Mouse (Mus musculus) CH12.LX (cell line): ENCODE measurements around the gene Sema4a. TPM values are rescaled to one million over a fixed set of nuclear protein-coding genes. Genes with fewer than 3 reads are reported as not detected.

Experiments used
- DNase-seq: peaks from one replicate; pipeline ENCODE4 v3.0.0-alpha.2; 2013; ENCODE audit errors: extremely low read depth
- H3K27ac ChIP-seq: 2 replicates; pipeline ENCODE4 v1.5.1; 2012; ENCODE audit warnings: low read depth, mild to moderate bottlenecking, control low read depth, moderate library complexity; ENCODE audit not compliant: insufficient read depth
- H3K27me3 ChIP-seq: replicated peaks from 2 replicates; pipeline ENCODE3; 2012; ENCODE audit warnings: inconsistent platforms
- H3K36me3 ChIP-seq, 2 experiments: replicated peaks in 1 of 2; 2 replicates each; pipeline versions ENCODE3 to v1.6.1; 2012; ENCODE audit warnings: inconsistent platforms in 1 of 2, low read length in 1 of 2, mild to moderate bottlenecking in 1 of 2, mixed read lengths in 1 of 2, moderate library complexity in 1 of 2; ENCODE audit not compliant: control insufficient read depth in 1 of 2, insufficient read depth in 1 of 2
- H3K4me1 ChIP-seq, 2 experiments: 2 replicates each; pipeline ENCODE4 v1.6.1; 2012; ENCODE audit warnings: inconsistent platforms in 1 of 2, moderate library complexity in 1 of 2; ENCODE audit not compliant: insufficient read depth in 2 of 2, control insufficient read depth in 1 of 2
- H3K4me2 ChIP-seq: 2 replicates; pipeline ENCODE4 v1.6.1; 2012; ENCODE audit warnings: low read depth, mild to moderate bottlenecking, control low read depth; ENCODE audit not compliant: poor library complexity, insufficient read depth, severe bottlenecking
- H3K4me3 ChIP-seq, 3 experiments: fragments of 150-350 bp in 1 of 3; sonication (generic) in 1 of 3; replicated peaks in 1 of 3; 2 replicates each; pipeline versions ENCODE3 to v1.5.1; 2011 to 2012; ENCODE audit warnings: low read depth in 2 of 3, low read length in 2 of 3, mild to moderate bottlenecking in 2 of 3, moderate library complexity in 2 of 3, control low read depth in 1 of 3, improper control_type of control experiment in 1 of 3, inconsistent platforms in 1 of 3, mixed read lengths in 1 of 3; ENCODE audit not compliant: poor library complexity in 1 of 3
- H3K79me2 ChIP-seq: replicated peaks from 2 replicates; pipeline ENCODE4 v1.6.1; 2012; ENCODE audit warnings: mild to moderate bottlenecking, moderate library complexity; ENCODE audit not compliant: control insufficient read depth, poor library complexity, insufficient read depth, severe bottlenecking; ENCODE audit errors: extremely low read depth
- H3K9ac ChIP-seq: 2 replicates; pipeline ENCODE4 v1.6.1; 2012; ENCODE audit warnings: low read depth, mild to moderate bottlenecking, control low read depth, moderate library complexity; ENCODE audit not compliant: insufficient read depth
- H3K9me3 ChIP-seq: replicated peaks from 2 replicates; pipeline ENCODE3; 2012; ENCODE audit warnings: low read length, inconsistent platforms, mixed read lengths
- BHLHE40 ChIP-seq: IDR thresholded peaks from 2 replicates; pipeline ENCODE4 v1.6.1; 2011; ENCODE audit warnings: mild to moderate bottlenecking, low read depth, low read length, improper control_type of control experiment
- CHD1 ChIP-seq: IDR thresholded peaks from 2 replicates; pipeline ENCODE4 v1.6.1; 2012; ENCODE audit warnings: low read depth, low read length, improper control_type of control experiment, inconsistent platforms
- CHD2 ChIP-seq: IDR thresholded peaks from 2 replicates; pipeline ENCODE4 v1.6.1; 2011; ENCODE audit warnings: low read length, improper control_type of control experiment
- CTCF ChIP-seq, 2 experiments: IDR thresholded peaks in 1 of 2; conservative IDR thresholded peaks in 1 of 2; 2 replicates each; pipeline ENCODE4 v1.5.1; 2011 to 2012; ENCODE audit warnings: low read depth in 2 of 2, low read length in 2 of 2, improper control_type of control experiment in 1 of 2, inconsistent platforms in 1 of 2, mild to moderate bottlenecking in 1 of 2, moderate library complexity in 1 of 2
- ETS1 ChIP-seq: conservative IDR thresholded peaks from 2 replicates; pipeline ENCODE4 v1.6.1; 2012; ENCODE audit warnings: low read depth, mild to moderate bottlenecking, inconsistent platforms, low read length, improper control_type of control experiment, moderate library complexity
- GABPA ChIP-seq: IDR thresholded peaks from 2 replicates; pipeline ENCODE4 v1.6.1; 2012; ENCODE audit warnings: low read depth, low read length, improper control_type of control experiment, inconsistent platforms; ENCODE audit not compliant: insufficient replicate concordance
- HCFC1 ChIP-seq: IDR thresholded peaks from 2 replicates; pipeline ENCODE4 v1.6.1; 2012; ENCODE audit warnings: low read depth, mild to moderate bottlenecking, inconsistent platforms, low read length, improper control_type of control experiment
- JUN ChIP-seq: IDR thresholded peaks from 2 replicates; pipeline ENCODE4 v1.6.1; 2011; ENCODE audit warnings: low read depth, mild to moderate bottlenecking, low read length, improper control_type of control experiment, moderate library complexity; ENCODE audit not compliant: insufficient read depth
- JUND ChIP-seq: conservative IDR thresholded peaks from 2 replicates; pipeline ENCODE4 v1.6.1; 2011; ENCODE audit warnings: low read depth, low read length, improper control_type of control experiment
- KAT2A ChIP-seq: IDR thresholded peaks from 2 replicates; pipeline ENCODE4 v1.6.1; 2012; ENCODE audit warnings: low read length, improper control_type of control experiment, inconsistent platforms; ENCODE audit not compliant: insufficient replicate concordance
- MAX ChIP-seq: IDR thresholded peaks from 2 replicates; pipeline ENCODE4 v1.6.1; 2011; ENCODE audit warnings: low read length, improper control_type of control experiment
- MEF2A ChIP-seq: IDR thresholded peaks from 2 replicates; pipeline ENCODE4 v1.6.1; 2014; ENCODE audit warnings: low read depth, mild to moderate bottlenecking, inconsistent platforms, low read length, improper control_type of control experiment, borderline replicate concordance
- NRF1 ChIP-seq: IDR thresholded peaks from 2 replicates; pipeline ENCODE4 v1.6.1; 2014; ENCODE audit warnings: low read depth, mild to moderate bottlenecking, inconsistent platforms, low read length, improper control_type of control experiment, moderate library complexity
- PAX5 ChIP-seq: IDR thresholded peaks from 2 replicates; pipeline ENCODE4 v1.6.1; 2012; ENCODE audit warnings: low read length, inconsistent platforms, mixed read lengths
- RAD21 ChIP-seq: IDR thresholded peaks from 2 replicates; pipeline ENCODE4 v1.6.1; 2011; ENCODE audit warnings: low read depth, mild to moderate bottlenecking, low read length, improper control_type of control experiment, moderate library complexity
- RCOR1 ChIP-seq: conservative IDR thresholded peaks from 2 replicates; pipeline ENCODE4 v1.6.1; 2012; ENCODE audit warnings: low read depth, mild to moderate bottlenecking, inconsistent platforms, low read length, improper control_type of control experiment
- SIN3A ChIP-seq: IDR thresholded peaks from 2 replicates; pipeline ENCODE4 v1.6.1; 2012; ENCODE audit warnings: low read length, improper control_type of control experiment, inconsistent platforms
- SMC3 ChIP-seq: IDR thresholded peaks from 2 replicates; pipeline ENCODE4 v1.6.1; 2011; ENCODE audit warnings: low read depth, low read length, improper control_type of control experiment
- TBP ChIP-seq: conservative IDR thresholded peaks from 2 replicates; pipeline ENCODE4 v1.6.1; 2011; ENCODE audit warnings: low read depth, low read length, improper control_type of control experiment
- UBTF ChIP-seq: IDR thresholded peaks from 2 replicates; pipeline ENCODE4 v1.6.1; 2012; ENCODE audit warnings: low read depth, mild to moderate bottlenecking, inconsistent platforms, low read length, improper control_type of control experiment, moderate library complexity
- USF2 ChIP-seq: conservative IDR thresholded peaks from 2 replicates; pipeline ENCODE4 v1.6.1; 2011; ENCODE audit warnings: low read depth, low read length, improper control_type of control experiment
- ZKSCAN1 ChIP-seq: IDR thresholded peaks from 2 replicates; pipeline ENCODE4 v1.6.1; 2012; ENCODE audit warnings: low read depth, inconsistent platforms, low read length, improper control_type of control experiment, borderline replicate concordance
- ZMIZ1 ChIP-seq: IDR thresholded peaks from 2 replicates; pipeline ENCODE4 v1.6.1; 2012; ENCODE audit warnings: low read depth, mild to moderate bottlenecking, inconsistent platforms, low read length, improper control_type of control experiment
- dilution Hi-C: fragments of 300-500 bp; cut with MboI; formaldehyde crosslinking; loops from 2 replicates; pipeline ENCODE4 v1.14.3; 2020; ENCODE audit warnings: low sequenced_read_pairs; ENCODE audit not compliant: extremely low pct_unique_long_range_greater_than_20kb, extremely low pct_ligation_motif_present
- in situ Hi-C: fragments of 300-500 bp; cut with MboI; formaldehyde crosslinking; loops from 3 replicates; pipeline ENCODE4 v1.14.3; 2019; ENCODE audit warnings: low sequenced_read_pairs, low pct_ligation_motif_present, low pct_unique_long_range_greater_than_20kb, mixed read lengths
- polyA plus RNA-seq: library from polyadenylated mRNA; unstranded; fragments of >175 nt; gene quantifications from 2 replicates; pipeline ENCODE4 v1.2.1, GENCODE M21; 2012; ENCODE audit warnings: low read depth; ENCODE audit not compliant: insufficient read length
- total RNA-seq, 2 experiments: library from RNA; depleted of rRNA; stranded (reverse); fragments of 300-350 nt in 1 of 2; fragments of >200 nt in 1 of 2; gene quantifications; 2 replicates each; pipeline ENCODE4 v1.2.3; 2012 to 2014

Sema4a gene
- total and polyA plus RNA-seq, 3 experiments = 3.5 to 7.1 (median 4.7) TPM

GRCm38 (mm10) chr3:88453369-88453768 lies 7.6 kb downstream of the Sema4a start:
- H3K4me1 ChIP-seq = peaks cover 12 to 48% of the 10 kb centered on the region in 2 experiments

DNA sequence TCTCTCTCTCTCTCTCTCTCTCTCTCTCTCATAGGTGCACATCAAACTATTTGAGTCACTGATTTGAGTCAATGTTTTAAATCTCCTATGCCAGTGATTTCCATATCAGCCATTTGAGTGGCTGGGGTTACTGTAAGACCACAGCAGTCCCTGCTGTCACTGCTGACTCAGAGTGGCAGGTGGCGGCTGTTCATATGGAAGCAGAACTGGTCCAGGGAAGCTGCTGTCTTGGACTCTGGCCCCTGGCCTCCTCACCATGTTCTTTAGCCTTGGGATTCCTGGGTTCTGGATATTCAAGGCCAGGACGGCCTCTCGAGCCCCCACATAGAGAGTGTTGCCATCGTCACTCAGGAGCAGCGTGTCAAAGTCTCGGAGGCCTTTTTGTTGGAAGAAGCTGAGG lies 8.3 kb downstream of the Sema4a start:
- Histone ChIP-seq H3K9ac (no peak overlapping the region), H3K36me3 (no peaks in the 10 kb centered on the region), H3K4me3 (no peak overlapping the region), H3K27ac (no peak overlapping the region), H3K9me3 (no peaks in the 10 kb centered on the region), H3K4me1 (peaks cover 12 to 48% of the 10 kb centered on the region in 2 experiments), H3K27me3 (no peaks in the 10 kb centered on the region), H3K4me2 (no peak overlapping the region), H3K79me2 (no peaks in the 10 kb centered on the region)
- dilution Hi-C loops (no loop called here), in situ Hi-C loops (no loop called here)
- no peak for DNase-seq
- no peak for TF ChIP-seq SIN3A
- TF ChIP-seq RCOR1 = no peak
- TF ChIP-seq MEF2A = no peak
- TF ChIP-seq RAD21 = no peak
- TF ChIP-seq HCFC1 = no peak
- TF ChIP-seq GABPA = no peak
- TF ChIP-seq JUN = no peak
- no peak for TF ChIP-seq USF2
- no peak for TF ChIP-seq PAX5
- TF ChIP-seq KAT2A = no peak
- no peak for TF ChIP-seq CTCF (conservative IDR thresholded peaks at IDR 0.05 in 1 of 2, IDR thresholded peaks at IDR 0.05 in 1 of 2; ENCODE audit: low read depth in 2 of 2, low read length in 2 of 2)
- TF ChIP-seq MAX = no peak
- TF ChIP-seq CHD2 = no peak
- TF ChIP-seq ETS1 = no peak
- no peak for TF ChIP-seq NRF1

More at GRCm38 (mm10) chr3:88453369-88453768, 7.6 kb downstream of the Sema4a start:
- dilution Hi-C loops (no loop called here), in situ Hi-C loops (no loop called here)
- H3K4me3 ChIP-seq = no peak overlapping the region
- H3K79me2 ChIP-seq = no peaks in the 10 kb centered on the region
- H3K4me2 ChIP-seq = no peak overlapping the region
- no peaks in the 10 kb centered on the region for H3K9me3 ChIP-seq
- H3K27ac ChIP-seq = no peak overlapping the region
- no peak overlapping the region for H3K9ac ChIP-seq
- H3K27me3 ChIP-seq = no peaks in the 10 kb centered on the region
- DNase-seq = no peak
- H3K36me3 ChIP-seq = no peaks in the 10 kb centered on the region
- TF ChIP-seq TBP = no peak
- no peak for TF ChIP-seq PAX5
- TF ChIP-seq CTCF (conservative IDR thresholded peaks at IDR 0.05 in 1 of 2, IDR thresholded peaks at IDR 0.05 in 1 of 2; ENCODE audit: low read depth in 2 of 2, low read length in 2 of 2) = no peak
- TF ChIP-seq CHD1 = no peak
- TF ChIP-seq JUN = no peak
- no peak for TF ChIP-seq UBTF
- TF ChIP-seq CHD2 = no peak
- TF ChIP-seq BHLHE40 = no peak
- no peak for TF ChIP-seq RCOR1
- no peak for TF ChIP-seq NRF1
- TF ChIP-seq MEF2A = no peak
- TF ChIP-seq JUND = no peak
- no peak for TF ChIP-seq ZMIZ1
- no peak for TF ChIP-seq SMC3
- no peak for TF ChIP-seq ZKSCAN1
- TF ChIP-seq HCFC1 = no peak
